Mouse (Mus musculus) cortical plate, adult 2 months (tissue): Measurements from ENCODE around the gene Ndfip2. TPM values are rescaled to one million over a fixed set of nuclear protein-coding genes. Genes with fewer than 3 reads are reported as not detected.

Experiments
- H3K27ac ChIP-seq: fragments of 200-500 bp; 2 replicates; pipeline ENCODE4 v1.5.1; 2012; ENCODE audit warnings: low read length, control low read depth, inconsistent platforms; ENCODE audit not compliant: insufficient read depth
- H3K4me1 ChIP-seq: fragments of 200-500 bp; 2 replicates; pipeline ENCODE4 v1.6.1; 2011; ENCODE audit warnings: low read length; ENCODE audit not compliant: control insufficient read depth, insufficient read depth
- H3K4me3 ChIP-seq: fragments of 200-500 bp; 2 replicates; pipeline ENCODE4 v1.5.1; 2011; ENCODE audit warnings: mild to moderate bottlenecking, low read length, control low read depth; ENCODE audit not compliant: insufficient read depth
- CTCF ChIP-seq: fragments of 200-500 bp; IDR thresholded peaks from 2 replicates; pipeline ENCODE4 v1.5.1; 2011; ENCODE audit warnings: mild to moderate bottlenecking, control low read depth, low read length; ENCODE audit not compliant: insufficient read depth; ENCODE audit errors: extremely low read depth
- POLR2A ChIP-seq: fragments of 200-500 bp; IDR thresholded peaks from 2 replicates; pipeline ENCODE4 v1.6.1; 2011; ENCODE audit warnings: mild to moderate bottlenecking, low read length, control low read depth; ENCODE audit not compliant: insufficient read depth; ENCODE audit errors: extremely low read depth
- polyA plus RNA-seq: library from polyadenylated mRNA; depleted of rRNA; stranded (reverse); fragments of >200 nt; gene quantifications from 2 replicates; pipeline ENCODE4 v1.2.3, GENCODE M21; 2012; rRNA removed

The Ndfip2 gene
- polyA plus RNA-seq, 1 experiment: 105 TPM

GRCm38 (mm10) chr14:105333475-105334094 is 75.2 kb downstream of the Ndfip2 start:
- Histone ChIP-seq H3K27ac (no peak overlapping the region), H3K4me1 (no peaks in the 10 kb centered on the region), H3K4me3 (peak overlapping the region; percentile 40)
- no peak for TF ChIP-seq CTCF
- TF ChIP-seq POLR2A: peak; percentile 66

GRCm38 (mm10) chr14:105341765-105342164 is 83.4 kb downstream of the Ndfip2 start:
- no peak overlapping the region for H3K4me3 ChIP-seq
- no peak overlapping the region for H3K27ac ChIP-seq
- no peak for TF ChIP-seq CTCF
- TF ChIP-seq POLR2A: no peak
- no peaks in the 10 kb centered on the region for H3K4me1 ChIP-seq

GRCm38 (mm10) chr14:105354121-105354520 is 95.7 kb downstream of the Ndfip2 start:
- Histone ChIP-seq H3K27ac (no peak overlapping the region), H3K4me1 (no peaks in the 10 kb centered on the region), H3K4me3 (no peak overlapping the region)
- no peak for TF ChIP-seq POLR2A
- TF ChIP-seq CTCF: no peak

Other genes starting within 250 kb of the Ndfip2 start
- gene Rbm26, start 81.2 kb upstream of the Ndfip2 start, polyA plus RNA-seq: 41.8 and 44.8 TPM in 2 replicates